Mouse (Mus musculus): Measurements from ENCODE around the gene Olfr1412. TPM values are rescaled to one million over a fixed set of nuclear protein-coding genes. Genes with fewer than 3 reads are reported as not detected.

The Olfr1412 gene
- total RNA-seq (2015; ENCODE audit: low replicate concordance) = not detected in 2 replicates
- total RNA-seq (2017; ENCODE audit: low replicate concordance) = not detected in 2 replicates

DNA sequence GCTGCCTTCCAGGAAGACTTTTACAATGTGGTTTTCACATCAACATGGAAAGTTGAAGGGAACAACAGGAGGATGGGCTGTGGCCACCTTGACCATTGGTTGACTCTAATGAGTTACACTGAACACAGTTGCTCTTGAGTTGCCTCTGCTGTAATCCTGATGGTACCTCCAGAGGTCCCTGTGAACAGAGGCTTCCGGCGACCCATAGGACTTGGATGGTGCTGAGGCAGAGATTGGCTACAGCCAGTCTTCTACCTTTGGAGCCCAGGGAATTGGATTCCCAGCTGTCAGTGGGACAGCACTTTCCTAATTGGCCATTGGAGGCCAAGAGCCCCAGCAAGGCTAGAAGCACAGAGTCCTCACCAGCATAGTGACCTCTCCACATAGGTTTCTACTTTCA is at the start of gene Olfr1412:
TSS of gene Olfr1412 (plus strand) at position 301 of the 400 bp plus-strand sequence.
- no peak for ATAC-seq (replicated peaks; ENCODE audit: low FRiP score, poor library complexity, severe bottlenecking)

DNA sequence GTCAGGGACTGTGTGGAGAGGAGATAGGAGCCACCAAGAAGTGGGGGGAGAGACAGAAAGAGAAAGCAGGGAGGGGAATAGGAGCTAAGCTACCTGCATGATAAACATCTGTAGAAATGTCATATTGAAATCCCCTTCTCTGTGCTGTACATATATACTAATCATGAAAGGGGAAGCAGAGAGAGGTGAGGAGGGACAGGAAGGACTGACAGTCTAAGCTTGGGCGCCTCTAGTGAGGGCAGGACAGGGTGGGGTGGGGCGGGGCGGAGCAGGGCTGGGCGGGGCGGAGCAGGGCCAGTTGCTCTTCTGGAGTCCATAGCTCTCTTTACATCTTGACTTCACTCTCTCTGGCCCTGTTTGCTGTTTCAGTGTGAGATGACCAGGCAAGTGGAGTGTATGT is 48.6 kb upstream of the Olfr1412 start:
- no peak for ATAC-seq (replicated peaks; ENCODE audit: low FRiP score, poor library complexity, severe bottlenecking)

DNA sequence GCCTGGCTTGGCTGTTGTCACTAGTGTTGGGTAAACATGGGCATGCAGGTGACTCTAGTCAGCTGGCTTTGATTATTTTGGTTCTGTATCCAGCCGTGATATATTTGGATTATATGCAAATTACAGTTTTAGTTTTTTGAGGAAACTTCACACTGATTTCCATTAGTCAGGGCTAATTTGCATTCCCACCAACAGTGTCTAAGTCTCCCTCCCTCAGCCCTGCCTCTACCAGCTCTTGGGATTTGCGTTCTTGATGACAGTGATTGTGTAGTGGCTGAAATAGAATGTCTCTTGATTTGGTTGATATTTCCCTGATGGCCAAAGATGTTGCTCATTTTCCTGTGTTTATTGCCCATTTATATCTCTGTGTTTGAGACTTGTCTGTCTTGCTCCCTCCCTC is 46.5 kb upstream of the Olfr1412 start:
- no peak for ATAC-seq (replicated peaks; ENCODE audit: low FRiP score, poor library complexity, severe bottlenecking)

DNA sequence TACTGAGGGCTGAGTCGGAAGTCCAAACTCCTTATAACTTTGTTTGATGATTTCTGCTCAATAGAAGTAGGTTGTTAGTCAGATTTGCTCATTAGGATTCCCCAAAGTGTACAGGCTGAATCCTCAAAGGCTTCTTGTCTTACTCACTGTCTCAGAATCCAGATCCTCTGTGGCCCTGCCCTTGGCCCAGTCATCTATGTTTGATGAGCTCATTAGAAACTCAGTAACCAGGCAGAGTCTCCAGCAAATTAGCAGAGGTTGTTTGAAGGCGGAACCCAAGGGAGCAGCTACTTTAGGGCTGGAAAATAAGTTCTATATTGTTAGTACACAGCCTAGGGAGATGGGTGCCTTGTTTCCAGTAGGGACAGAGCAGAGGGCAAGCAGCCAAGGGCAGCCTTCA is 39.6 kb upstream of the Olfr1412 start:
- no peak for ATAC-seq (replicated peaks; ENCODE audit: low FRiP score, poor library complexity, severe bottlenecking)

DNA sequence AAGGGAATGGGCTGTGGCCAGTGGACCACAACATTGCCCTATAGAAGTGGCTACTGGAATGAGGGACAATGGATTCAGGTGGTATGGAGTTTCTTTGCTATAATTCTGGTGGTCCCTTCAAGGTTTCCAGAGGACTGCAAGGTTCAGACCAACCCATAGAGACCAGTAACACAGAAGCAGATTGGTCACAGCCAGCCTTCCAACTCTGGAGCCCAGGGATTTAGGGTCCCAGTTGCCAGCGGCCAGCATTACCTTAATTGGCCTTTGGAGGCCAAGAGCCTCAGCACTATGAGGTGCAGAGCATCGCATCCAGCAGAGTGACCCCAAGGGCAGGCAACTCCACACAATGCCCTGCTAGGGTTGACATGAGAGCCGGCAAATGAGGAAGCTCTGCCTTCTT is 14.6 kb upstream of the Olfr1412 start, which contains the start of gene Olfr1413:
TSS of gene Olfr1413 (plus strand) at position 301 of the 400 bp plus-strand sequence.
- ATAC-seq (replicated peaks; ENCODE audit: low FRiP score, poor library complexity, severe bottlenecking) = no peak

DNA sequence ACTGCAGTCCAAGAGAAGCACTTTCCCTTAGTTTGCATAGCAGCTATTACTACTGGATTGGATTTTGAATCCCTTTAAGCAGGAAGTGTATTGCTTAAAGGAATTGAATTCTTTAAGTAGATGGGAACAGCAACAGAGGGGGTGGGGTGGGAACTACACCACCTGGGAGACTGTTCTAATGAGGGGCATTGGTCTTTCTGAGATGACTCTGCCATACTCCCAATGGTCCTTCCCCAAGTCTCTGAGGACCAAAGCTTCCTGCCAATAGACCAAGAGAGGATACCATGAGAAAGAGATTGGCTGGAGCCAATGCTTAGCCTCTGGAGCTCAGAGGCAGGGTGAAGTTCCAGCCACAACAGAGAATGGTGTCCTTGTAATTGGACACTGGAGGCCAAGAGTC is 8.5 kb downstream of the Olfr1412 start, which contains the start of gene Olfr1411:
TSS of gene Olfr1411 (plus strand) at position 301 of the 400 bp plus-strand sequence.
- no peak for ATAC-seq (replicated peaks; ENCODE audit: low FRiP score, poor library complexity, severe bottlenecking)

DNA sequence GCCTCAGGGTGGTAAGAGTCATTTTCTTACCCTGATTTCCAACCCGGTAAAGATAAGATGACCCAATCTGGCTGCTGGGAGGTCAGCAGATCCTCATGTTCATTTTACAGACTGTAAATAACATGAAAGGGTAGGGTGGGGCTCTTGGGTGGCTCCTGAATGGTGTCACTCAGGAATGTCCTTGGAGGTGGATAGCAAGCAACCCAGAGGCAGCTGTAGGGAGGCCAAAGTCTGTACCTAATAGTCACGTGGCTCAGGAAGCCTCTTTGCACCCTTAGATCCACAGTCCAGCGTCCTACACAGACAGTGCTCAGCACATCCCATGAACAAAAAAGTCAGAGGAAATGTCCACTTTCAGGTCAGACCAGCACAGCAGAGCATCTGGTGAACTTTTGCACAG is 10.4 kb downstream of the Olfr1412 start:
- no peak for ATAC-seq (replicated peaks; ENCODE audit: low FRiP score, poor library complexity, severe bottlenecking)

DNA sequence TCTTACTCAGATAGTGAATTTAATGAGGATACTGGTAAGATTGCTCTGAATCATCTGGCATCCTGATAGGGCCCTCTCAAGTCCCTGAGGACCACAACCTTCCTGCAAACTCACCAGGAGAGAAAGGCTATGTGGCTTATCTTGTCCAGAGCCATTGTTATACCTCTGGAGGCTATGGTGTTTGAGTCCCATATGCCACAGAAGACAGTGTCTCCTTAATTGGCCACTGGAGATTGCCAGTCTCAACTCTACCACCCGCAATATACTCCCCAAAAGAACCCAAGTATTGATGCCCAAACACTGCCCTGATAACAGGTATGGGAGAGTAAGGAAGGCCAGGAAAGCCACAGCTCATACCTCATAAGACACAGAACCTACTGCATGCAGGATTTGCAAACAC is 19.9 kb downstream of the Olfr1412 start, which contains the start of gene Olfr1410:
TSS of gene Olfr1410 (plus strand) at position 301 of the 400 bp plus-strand sequence.
- ATAC-seq (replicated peaks; ENCODE audit: low FRiP score, poor library complexity, severe bottlenecking) = no peak

DNA sequence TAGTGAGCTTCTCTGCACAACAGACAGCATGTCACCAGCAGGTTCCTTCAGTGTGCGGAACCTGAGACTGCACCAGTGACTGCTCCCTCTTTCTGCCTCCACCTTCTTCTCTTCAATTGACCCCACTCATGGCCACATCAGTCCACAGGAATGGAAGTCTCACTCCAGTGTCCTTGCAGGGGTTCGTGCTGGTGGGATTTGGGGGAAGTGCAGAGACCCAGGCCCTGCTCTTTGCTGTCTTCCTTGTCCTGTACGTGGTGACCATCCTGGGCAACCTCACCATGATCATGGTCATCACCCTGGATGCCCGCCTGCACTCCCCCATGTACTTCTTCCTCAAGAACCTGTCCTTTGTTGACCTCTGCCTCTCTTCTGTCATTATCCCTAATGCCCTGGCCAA is 22.1 kb downstream of the Olfr1412 start:
- no peak for ATAC-seq (replicated peaks; ENCODE audit: low FRiP score, poor library complexity, severe bottlenecking)

DNA sequence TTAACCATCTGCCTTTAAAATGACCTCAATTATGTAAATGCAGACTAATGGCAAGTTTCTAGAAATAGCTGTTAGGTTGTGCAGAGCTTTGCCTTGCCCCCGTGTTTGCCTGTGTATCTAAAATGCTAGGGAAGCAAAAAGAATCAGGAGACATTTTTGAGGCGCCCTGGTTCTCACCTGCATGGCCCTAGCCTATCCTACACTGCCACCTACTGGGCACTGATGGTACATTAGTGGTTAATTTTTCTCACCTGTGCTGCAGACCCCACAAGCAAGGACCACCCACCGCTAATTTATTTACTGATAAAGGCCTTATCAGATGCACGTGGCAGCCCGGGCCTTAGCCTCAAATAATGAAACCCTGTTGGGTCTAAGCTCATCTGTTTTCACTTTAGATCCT is 25.4 kb downstream of the Olfr1412 start:
- no peak for ATAC-seq (replicated peaks; ENCODE audit: low FRiP score, poor library complexity, severe bottlenecking)

DNA sequence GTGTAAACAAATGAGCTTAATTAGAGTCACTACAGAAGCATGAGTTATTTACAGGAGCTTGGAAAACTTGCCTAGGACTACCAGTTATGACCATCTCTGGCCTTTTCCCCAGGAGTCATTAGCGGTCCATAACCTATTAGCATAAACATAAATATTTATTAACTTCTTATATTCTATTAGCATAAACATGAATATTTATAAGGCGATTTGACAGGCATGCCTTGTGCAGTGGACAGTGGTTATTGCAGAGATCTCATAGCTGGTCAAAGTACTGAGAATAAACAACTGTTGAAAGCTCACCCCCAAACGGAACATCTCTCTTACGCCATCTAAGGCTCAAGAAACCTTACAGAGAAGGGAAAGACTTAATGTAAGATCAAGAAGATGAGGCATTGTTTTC is 27.6 kb downstream of the Olfr1412 start:
- ATAC-seq (replicated peaks; ENCODE audit: low FRiP score, poor library complexity, severe bottlenecking) = no peak

DNA sequence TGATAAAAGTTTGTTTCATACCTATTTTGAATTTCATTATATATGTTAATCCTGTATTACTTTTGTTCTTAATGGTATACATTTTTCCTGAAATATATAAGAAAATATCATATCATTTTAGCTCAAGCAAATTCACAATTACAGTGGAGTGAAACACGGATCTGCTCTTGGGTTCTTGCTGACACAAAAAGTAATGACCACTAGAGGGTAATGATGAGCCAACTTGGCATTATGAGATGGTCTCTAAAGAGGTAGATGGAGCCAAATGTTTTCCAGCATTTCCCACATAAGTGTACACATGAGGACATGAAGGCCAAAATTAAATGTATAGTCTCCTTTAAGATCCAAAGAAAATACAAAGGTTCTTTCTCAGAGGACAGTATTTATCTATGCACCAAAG is 28.9 kb downstream of the Olfr1412 start:
- no peak for ATAC-seq (replicated peaks; ENCODE audit: low FRiP score, poor library complexity, severe bottlenecking)

DNA sequence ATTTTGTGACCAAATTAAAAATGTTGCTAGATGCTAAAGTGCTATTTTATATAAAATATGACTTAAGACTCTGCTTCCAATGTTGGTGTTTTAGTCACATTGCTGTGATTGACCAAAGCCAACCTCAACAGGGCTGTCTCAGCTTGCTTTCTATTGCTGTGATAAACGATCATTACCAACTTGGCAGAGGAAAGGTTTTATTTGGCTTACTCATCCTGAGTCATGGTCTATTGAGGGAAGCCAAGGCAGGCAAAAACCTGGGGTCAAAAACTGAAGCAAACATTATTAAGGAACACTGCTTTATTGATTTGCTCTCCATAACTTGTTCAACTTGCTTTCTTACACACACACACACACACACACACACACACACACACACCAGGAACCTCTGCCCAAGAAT is 30.5 kb downstream of the Olfr1412 start:
- no peak for ATAC-seq (replicated peaks; ENCODE audit: low FRiP score, poor library complexity, severe bottlenecking)

DNA sequence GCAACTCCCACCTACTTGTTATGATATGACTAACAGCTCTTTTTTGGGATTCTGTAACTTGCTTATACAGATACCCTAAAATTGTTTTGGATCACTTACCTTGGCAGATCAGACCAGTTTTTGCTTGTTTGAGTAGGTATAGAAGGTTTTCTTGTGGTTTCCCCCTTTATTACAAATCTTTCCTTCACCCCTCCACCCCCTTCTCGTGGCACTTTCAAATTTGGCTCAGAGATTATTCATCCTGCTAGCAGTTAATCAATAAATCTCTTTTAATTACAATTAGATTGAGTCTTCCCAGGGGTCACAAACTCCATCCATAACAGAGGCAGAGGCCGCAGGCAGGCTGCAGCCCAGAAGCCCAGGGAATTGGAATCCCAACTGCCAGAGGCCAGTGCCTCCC is 31.9 kb downstream of the Olfr1412 start, which contains the start of gene Olfr12:
TSS of gene Olfr12 (plus strand) at position 301 of the 400 bp plus-strand sequence.
- ATAC-seq (replicated peaks; ENCODE audit: low FRiP score, poor library complexity, severe bottlenecking) = no peak

DNA sequence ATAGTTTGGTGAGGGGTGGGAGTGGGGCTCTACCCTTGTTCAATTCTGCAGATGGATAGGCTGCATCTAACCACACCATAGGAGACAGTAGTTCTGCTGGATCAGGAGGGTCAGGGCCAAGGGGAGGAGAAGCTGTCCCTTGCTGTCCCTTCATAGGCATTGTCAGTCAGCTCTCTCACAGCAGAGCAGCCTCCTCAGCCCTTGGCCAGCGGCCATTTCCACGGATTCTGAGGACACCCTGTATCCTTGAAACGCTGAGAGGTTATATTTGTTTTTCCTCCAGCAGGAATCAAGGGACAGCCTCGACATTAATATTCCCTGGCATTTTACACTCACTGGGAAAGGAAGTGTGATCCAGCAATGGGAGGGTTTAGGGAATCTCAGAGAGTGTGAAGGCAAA is 32.8 kb downstream of the Olfr1412 start:
- ATAC-seq (replicated peaks; ENCODE audit: low FRiP score, poor library complexity, severe bottlenecking) = no peak

DNA sequence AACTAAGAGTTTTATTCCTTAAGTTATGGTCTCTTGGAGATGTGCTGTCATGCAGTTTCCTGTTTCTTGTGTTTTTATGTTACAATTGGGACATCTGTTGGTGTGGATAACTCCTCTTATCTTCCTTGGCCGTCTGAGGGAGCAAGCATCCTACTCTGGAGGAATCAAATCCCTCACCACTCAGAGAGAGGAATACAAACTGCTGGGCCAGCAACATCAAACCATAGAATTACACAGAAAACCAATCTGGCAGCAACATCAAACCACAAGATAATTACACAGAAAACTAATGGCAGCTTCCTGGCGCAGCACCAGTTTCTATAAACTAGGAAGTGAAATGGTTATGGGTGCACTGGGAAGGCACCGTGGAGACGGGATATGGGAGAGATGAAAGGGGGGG is 42.6 kb downstream of the Olfr1412 start:
- ATAC-seq (replicated peaks; ENCODE audit: low FRiP score, poor library complexity, severe bottlenecking) = no peak

DNA sequence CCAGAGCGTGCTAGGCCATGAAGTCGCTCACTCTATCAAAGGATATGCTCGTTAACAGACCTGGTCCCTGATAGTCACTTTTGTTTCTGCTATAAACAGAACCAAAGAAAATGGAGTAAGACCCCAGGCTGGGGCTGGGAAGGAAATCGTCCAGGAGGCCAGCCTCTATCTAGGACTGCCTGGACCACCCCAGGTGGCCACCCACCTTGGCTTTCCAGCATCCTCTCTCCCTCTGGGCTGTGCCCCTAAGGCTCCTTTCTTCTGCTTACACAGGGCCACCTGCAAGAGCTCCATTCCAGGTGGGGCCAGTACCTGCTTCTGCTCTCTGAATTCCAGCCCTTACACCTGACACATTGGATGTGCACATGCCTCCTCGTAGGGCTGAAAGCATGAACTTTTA is 46.6 kb downstream of the Olfr1412 start:
- no peak for ATAC-seq (replicated peaks; ENCODE audit: low FRiP score, poor library complexity, severe bottlenecking)

DNA sequence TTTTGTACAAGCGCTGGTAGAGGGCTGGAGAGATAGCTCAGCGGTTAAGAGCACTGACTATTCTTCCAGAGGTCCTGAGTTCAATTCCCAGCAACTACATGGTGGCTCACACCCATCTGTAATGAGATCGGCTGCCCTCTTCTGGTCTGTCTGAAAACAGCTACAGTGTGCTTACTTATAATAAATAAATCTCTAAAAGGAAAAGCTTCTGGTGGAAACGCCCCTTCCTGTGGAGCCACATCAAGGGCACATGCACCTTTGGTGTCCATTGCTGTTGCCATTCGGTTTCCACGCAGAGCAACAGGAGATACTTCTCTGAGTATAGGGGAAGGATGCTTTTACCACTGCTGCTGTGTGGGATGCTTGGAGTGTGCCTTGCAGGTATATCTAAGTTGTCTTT is 47.4 kb downstream of the Olfr1412 start:
- ATAC-seq (replicated peaks; ENCODE audit: low FRiP score, poor library complexity, severe bottlenecking) = no peak

DNA sequence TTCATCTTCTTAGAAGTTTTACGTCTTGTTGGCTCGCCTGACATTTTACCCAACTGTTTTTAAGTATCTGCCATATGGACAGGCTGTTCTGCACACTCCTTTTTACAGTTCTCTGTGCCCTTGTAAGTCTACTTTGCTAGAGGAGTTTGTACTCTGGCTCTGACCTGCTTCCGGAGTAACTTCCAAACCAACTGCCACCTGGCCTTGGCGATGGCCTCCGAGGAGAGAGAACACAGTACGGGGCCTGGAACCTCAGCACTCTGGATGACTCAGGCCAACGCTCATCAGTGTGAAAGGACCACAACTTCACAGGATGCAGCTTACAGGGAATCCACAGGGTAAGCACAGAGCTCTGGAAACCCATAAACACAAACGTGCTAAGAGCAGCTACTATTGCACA is 48.1 kb downstream of the Olfr1412 start:
- no peak for ATAC-seq (replicated peaks; ENCODE audit: low FRiP score, poor library complexity, severe bottlenecking)

DNA sequence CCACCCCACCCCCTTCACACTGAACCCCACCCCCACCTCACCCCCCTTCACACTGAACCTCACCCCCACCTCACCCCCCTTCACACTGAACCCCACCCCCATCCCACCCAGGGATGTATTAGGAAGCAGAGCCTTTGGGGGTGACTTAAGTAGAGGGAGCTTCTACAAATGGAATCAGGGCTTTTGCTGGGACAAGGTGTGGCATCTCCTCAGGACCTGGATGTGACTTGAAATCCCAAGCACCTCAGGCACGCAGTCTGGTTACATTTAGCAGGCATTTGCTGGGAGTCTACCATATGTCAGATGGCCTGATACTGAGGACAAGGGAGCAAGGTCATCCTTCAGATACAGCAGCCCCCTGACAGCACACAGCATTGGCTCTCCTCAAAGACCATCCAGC is 49.0 kb downstream of the Olfr1412 start:
- no peak for ATAC-seq (replicated peaks; ENCODE audit: low FRiP score, poor library complexity, severe bottlenecking)

DNA sequence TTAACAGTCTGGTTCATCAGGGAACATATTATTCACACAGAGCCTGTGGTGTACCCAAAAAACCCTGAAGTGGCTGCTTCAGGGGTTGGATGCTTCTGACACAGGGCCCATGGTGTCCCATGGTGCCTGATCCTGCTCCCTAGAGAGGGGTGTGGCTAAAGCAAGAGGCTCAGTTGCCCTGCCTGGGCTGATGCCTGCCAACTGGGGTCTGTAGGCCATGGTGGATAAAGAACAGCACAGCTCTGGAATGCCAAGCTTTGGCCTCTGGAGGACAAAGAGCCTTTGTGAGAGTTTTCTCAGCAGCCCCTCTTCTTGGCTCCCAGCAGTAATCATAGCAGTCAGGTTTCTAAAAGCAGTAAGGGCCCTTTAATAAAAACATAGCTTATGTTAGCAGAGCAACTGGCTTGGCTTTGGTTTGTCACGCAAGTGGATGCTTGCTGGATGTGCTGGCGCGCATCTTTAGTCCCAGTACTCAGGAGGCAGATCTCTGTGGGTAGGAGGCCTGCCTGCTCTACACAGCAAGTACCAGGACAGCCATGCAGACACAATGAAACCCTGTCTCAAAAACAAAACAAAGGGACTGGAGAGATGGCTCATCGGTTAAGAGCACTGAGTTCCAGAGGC is 49.5 kb downstream of the Olfr1412 start:
- ATAC-seq (replicated peaks; ENCODE audit: low FRiP score, poor library complexity, severe bottlenecking) = no peak

DNA sequence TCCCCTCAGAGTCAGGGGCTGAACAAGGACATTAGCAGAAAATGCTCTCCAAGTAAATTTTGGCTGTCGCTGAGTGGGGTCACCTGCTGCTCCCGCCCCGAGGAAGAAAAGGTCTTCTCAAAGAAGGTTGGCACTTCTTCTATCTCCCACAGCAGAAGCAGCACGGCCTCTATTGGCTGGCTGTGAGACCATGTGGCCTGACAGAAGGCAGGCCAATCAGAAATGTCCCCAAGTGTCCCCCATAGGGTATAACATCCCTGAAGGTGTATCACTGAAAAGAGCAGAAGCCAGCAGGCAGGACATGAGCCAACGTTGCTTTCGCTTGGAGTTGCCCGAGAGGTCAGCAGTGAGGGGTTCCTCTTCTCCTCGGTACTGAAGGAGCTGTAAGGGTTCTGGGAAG is 50.4 kb downstream of the Olfr1412 start:
- no peak for ATAC-seq (replicated peaks; ENCODE audit: low FRiP score, poor library complexity, severe bottlenecking)

Data from erythroid progenitor cell, adult 5-6 weeks (primary cell).